ENCODE assay signal across 7 mouse cellular contexts in genomic region chr9:13848481-13849480, GRCm38 (mm10). TPM values are rescaled to one million over a fixed set of nuclear protein-coding genes. Genes with fewer than 3 reads are reported as not detected.
A peak's percentile ranks its signal among the peaks of the same experiment; 100 is the strongest.
DNase-seq lines count a peak whose midpoint lies in the region; ATAC-seq and TF ChIP-seq lines count a peak whose summit lies in the region.

No protein-coding gene starts in this region.

- WGBS in kidney, postnatal 0 days: 67% methylated on average over 10 of the region's 10 CpGs
- WGBS in stomach, postnatal 0 days: 71% methylated on average over 10 of the region's 10 CpGs

- H3K4me3 ChIP-seq in kidney, postnatal 0 days (replicated peaks; ENCODE audit: low read depth, low read length): no peak overlapping the region
- H3K4me3 ChIP-seq in stomach, postnatal 0 days (ENCODE audit: low read depth, low read length): no peak overlapping the region

- peak; percentile 28 for DNase-seq in right cerebral cortex, adult 18-20 months
- no peak for DNase-seq in right cerebral cortex, postnatal 25 days
- DNase-seq in ZHBTc4 (ENCODE audit: low read depth, low spot score): peak; percentile 71
- DNase-seq in kidney, postnatal 0 days (ENCODE audit: low spot score): peak; percentile 89
- peak; percentile 32 for DNase-seq in lung, postnatal 36 days
- peak; percentile 19 for DNase-seq in stomach, postnatal 0 days (ENCODE audit: low spot score)

- TF ChIP-seq CTCF in kidney, postnatal 0 days (IDR thresholded peaks at IDR 0.05; ENCODE audit: low read depth): peak; percentile 89
- peak; percentile 85 for TF ChIP-seq CTCF in stomach, postnatal 0 days (IDR thresholded peaks at IDR 0.05; ENCODE audit: low read depth)

- no peak for TF ChIP-seq EP300 in stomach, postnatal 0 days (optimal IDR thresholded peaks at IDR 0.05)

- H3K27me3 ChIP-seq in kidney, postnatal 0 days (ENCODE audit: insufficient read depth, low read length): no peaks in the 10 kb centered on the region
- no peaks in the 10 kb centered on the region for H3K27me3 ChIP-seq in stomach, postnatal 0 days (ENCODE audit: control insufficient read depth, insufficient read depth, low read length)

- 0 out of 2 replicates have a peak, but pooled peaks have one; percentile 60 for ATAC-seq in erythroblast, adult 5-6 weeks (replicated peaks; ENCODE audit: low FRiP score, poor library complexity, severe bottlenecking)
- peak; percentile 68 for ATAC-seq in kidney, postnatal 0 days (replicated peaks; ENCODE audit: low FRiP score, low read depth)
- peak; percentile 76 for ATAC-seq in stomach, postnatal 0 days (ENCODE audit: low FRiP score, low TSS enrichment)

- H3K4me2 ChIP-seq in kidney, postnatal 0 days (ENCODE audit: low read length): no peak overlapping the region
- H3K4me2 ChIP-seq in stomach, postnatal 0 days (replicated peaks; ENCODE audit: low read depth): no peak overlapping the region

- H3K4me1 ChIP-seq in kidney, postnatal 0 days (replicated peaks; ENCODE audit: insufficient read depth, low read length): no peaks in the 10 kb centered on the region
- H3K4me1 ChIP-seq in stomach, postnatal 0 days (replicated peaks; ENCODE audit: control insufficient read depth, insufficient read depth): no peaks in the 10 kb centered on the region

- H3K9me3 ChIP-seq in kidney, postnatal 0 days (replicated peaks; ENCODE audit: low read length): no peaks in the 10 kb centered on the region
- no peaks in the 10 kb centered on the region for H3K9me3 ChIP-seq in stomach, postnatal 0 days (ENCODE audit: control insufficient read depth, low read length)

- 0 out of 2 replicates have a peak, but pooled peaks cover 10% of the 10 kb centered on the region for H3K36me3 ChIP-seq in kidney, postnatal 0 days (ENCODE audit: insufficient read depth, low read length)
- peaks cover 5% of the 10 kb centered on the region; the same call in 1 of the 2 replicates for H3K36me3 ChIP-seq in stomach, postnatal 0 days (ENCODE audit: control insufficient read depth, insufficient read depth, low read length)

- no peak overlapping the region for H3K27ac ChIP-seq in kidney, postnatal 0 days
- H3K27ac ChIP-seq in stomach, postnatal 0 days (replicated peaks): no peak overlapping the region

- no peak overlapping the region for H3K9ac ChIP-seq in kidney, postnatal 0 days (ENCODE audit: low read depth, low read length)
- H3K9ac ChIP-seq in stomach, postnatal 0 days (ENCODE audit: low read length): no peak overlapping the region

RNA-seq across cellular contexts. Expression of gene Fam76b, which starts 21.3 kb away (rescaled TPM):
- total RNA-seq in erythroblast, adult 5-6 weeks (2015; ENCODE audit: low replicate concordance): 37.3 and 38.9 TPM in 2 replicates
- 40.7 and 50.6 TPM in 2 replicates for total RNA-seq in erythroblast, adult 5-6 weeks (2017; ENCODE audit: low replicate concordance)
- polyA plus RNA-seq in kidney, postnatal 0 days (2015; fragmentation: Nextera tagmentation; extraction: Ambion mirVana): 19.6 and 20.3 TPM in 2 replicates
- polyA plus RNA-seq in stomach, postnatal 0 days (2015; fragmentation: Nextera tagmentation; extraction: Ambion mirVana): 11.0 and 11.5 TPM in 2 replicates

RNA-seq across cellular contexts. Expression of gene Cep57, which starts 21.9 kb away (rescaled TPM):
- 22.7 and 26.3 TPM in 2 replicates for total RNA-seq in erythroblast, adult 5-6 weeks (2015; ENCODE audit: low replicate concordance)
- 29.8 and 34.2 TPM in 2 replicates for total RNA-seq in erythroblast, adult 5-6 weeks (2017; ENCODE audit: low replicate concordance)
- polyA plus RNA-seq in kidney, postnatal 0 days (2015; fragmentation: Nextera tagmentation; extraction: Ambion mirVana): 49.2 and 50.3 TPM in 2 replicates
- polyA plus RNA-seq in stomach, postnatal 0 days (2015; fragmentation: Nextera tagmentation; extraction: Ambion mirVana): 24.0 and 26.1 TPM in 2 replicates
